Mouse (Mus musculus): Measurements from ENCODE around the gene Uchl1.

GRCm38 (mm10) chr5:66677411-66678345 is 1.8 kb downstream of the Uchl1 start:
- TF ChIP-seq CTCF (IDR thresholded peaks at IDR 0.05; ENCODE audit: extremely low read depth, insufficient read depth, low read length) (peak; percentile 43), POLR2A (IDR thresholded peaks at IDR 0.05; ENCODE audit: extremely low read depth, insufficient read depth, low read length) (0 out of 2 replicates have a peak, but pooled peaks have one; percentile 17)

All from cortical plate, adult 2 months (tissue).